Mouse (Mus musculus) ES-CJ7 (cell line): ENCODE results near the gene Olfr263.
A peak's percentile ranks its signal among the peaks of the same experiment; 100 is the strongest.

Source experiments
- DNase-seq: peaks from one replicate; pipeline ENCODE4 v3.0.0; 2011; ENCODE audit warnings: low read depth, low spot score

Gene Olfr263

GRCm38 (mm10) chr13:21169657-21170430 lies 40.4 kb downstream of the Olfr263 start:
- DNase-seq: peak; percentile 90

- DNase-seq: no peak
These were observed 41.2 kb downstream of the Olfr263 start for GRCm38 (mm10) chr13:21170431-21171155.

GRCm38 (mm10) chr13:21171156-21171530 lies 41.7 kb downstream of the Olfr263 start:
- no peak for DNase-seq

GRCm38 (mm10) chr13:21171600-21172150 lies 42.2 kb downstream of the Olfr263 start:
- peak; percentile 78 for DNase-seq

- DNase-seq: peak; percentile 97
These were observed 43.0 kb downstream of the Olfr263 start for GRCm38 (mm10) chr13:21172241-21173027.

GRCm38 (mm10) chr13:21173072-21173471 lies 43.6 kb downstream of the Olfr263 start:
- peak; percentile 96 for DNase-seq

- no peak for DNase-seq
These were observed 47.3 kb downstream of the Olfr263 start for GRCm38 (mm10) chr13:21176733-21177132.

GRCm38 (mm10) chr13:21177657-21178056 lies 48.2 kb downstream of the Olfr263 start:
- DNase-seq: no peak

GRCm38 (mm10) chr13:21178364-21178763 lies 48.9 kb downstream of the Olfr263 start:
- DNase-seq: no peak

GRCm38 (mm10) chr13:21179367-21179723 lies 49.9 kb downstream of the Olfr263 start, which contains the start of gene Trim27:
Gene Trim27 (plus strand): TSS chr13:21179445.
- no peak for DNase-seq

GRCm38 (mm10) chr13:21179724-21180550 lies 50.5 kb downstream of the Olfr263 start:
- peak; percentile 88 for DNase-seq

- DNase-seq: no peak
These were observed 51.4 kb downstream of the Olfr263 start for GRCm38 (mm10) chr13:21180551-21181530.

- DNase-seq: no peak
These were observed 52.6 kb downstream of the Olfr263 start for GRCm38 (mm10) chr13:21181996-21182395.

- no peak for DNase-seq
These were observed 53.6 kb downstream of the Olfr263 start for GRCm38 (mm10) chr13:21183066-21183465.

GRCm38 (mm10) chr13:21183661-21184060 lies 54.2 kb downstream of the Olfr263 start:
- DNase-seq: no peak

GRCm38 (mm10) chr13:21185521-21185920 lies 56.1 kb downstream of the Olfr263 start:
- DNase-seq: no peak
